Mouse (Mus musculus) lung, postnatal 4 days (tissue): Measurements from ENCODE around the gene Asxl2.
"Not testable (repeated sequence)": the region's sequence is repeated elsewhere in the genome, so short reads cannot be mapped to it uniquely, and the experiment has no call there.

ENCODE experiments used
- DNase-seq, 2 experiments: peaks; one replicate each; pipeline ENCODE4 v3.0.0; 2021

Asxl2 gene

GRCm38 (mm10) chr12:3426530-3427034 is at the start of gene Asxl2:
TSS of gene Asxl2 (plus strand) at chr12:3426857.
- DNase-seq: peak; percentile 99 to 100

- DNase-seq: no peak
Measured at GRCm38 (mm10) chr12:3377190-3377589, 49.5 kb upstream of the Asxl2 start.

- DNase-seq: no peak
Measured at GRCm38 (mm10) chr12:3377755-3378154, 48.9 kb upstream of the Asxl2 start.

- DNase-seq: no peak
Measured at GRCm38 (mm10) chr12:3384860-3385259, 41.8 kb upstream of the Asxl2 start.

- DNase-seq: no peak
Measured at GRCm38 (mm10) chr12:3385271-3385670, 41.4 kb upstream of the Asxl2 start.

GRCm38 (mm10) chr12:3385940-3386339 is 40.7 kb upstream of the Asxl2 start:
- DNase-seq: no peak

- DNase-seq: no peak
Measured at GRCm38 (mm10) chr12:3387891-3388290, 38.8 kb upstream of the Asxl2 start.

- DNase-seq: no peak
Measured at GRCm38 (mm10) chr12:3389394-3389793, 37.3 kb upstream of the Asxl2 start.

GRCm38 (mm10) chr12:3390071-3390470 is 36.6 kb upstream of the Asxl2 start:
- no peak for DNase-seq

GRCm38 (mm10) chr12:3390577-3391262 is 35.9 kb upstream of the Asxl2 start:
- peak; percentile 77 to 85 for DNase-seq

- DNase-seq: no peak
Measured at GRCm38 (mm10) chr12:3391276-3391675, 35.4 kb upstream of the Asxl2 start.

GRCm38 (mm10) chr12:3393140-3393539 is 33.5 kb upstream of the Asxl2 start:
- no peak for DNase-seq

GRCm38 (mm10) chr12:3396931-3397330 is 29.7 kb upstream of the Asxl2 start:
- no peak for DNase-seq

- not testable (repeated sequence) for DNase-seq
Measured at GRCm38 (mm10) chr12:3405662-3406061, 21.0 kb upstream of the Asxl2 start.

- no peak for DNase-seq
Measured at GRCm38 (mm10) chr12:3406585-3406984, 20.1 kb upstream of the Asxl2 start.

GRCm38 (mm10) chr12:3414956-3415355 is 11.7 kb upstream of the Asxl2 start:
- no peak for DNase-seq

GRCm38 (mm10) chr12:3418761-3419160 is 7.9 kb upstream of the Asxl2 start:
- DNase-seq: no peak

- DNase-seq: no peak
Measured at GRCm38 (mm10) chr12:3420519-3420918, 6.1 kb upstream of the Asxl2 start.

- DNase-seq: no peak
Measured at GRCm38 (mm10) chr12:3422786-3423185, 3.9 kb upstream of the Asxl2 start.

- DNase-seq: no peak
Measured at GRCm38 (mm10) chr12:3424179-3424578, 2.5 kb upstream of the Asxl2 start.

GRCm38 (mm10) chr12:3425375-3426341 is 999 bp upstream of the Asxl2 start:
- DNase-seq: peak in 1 of 2 experiments; percentile 43

- DNase-seq: peak; percentile 80 to 82
Measured at GRCm38 (mm10) chr12:3427067-3427889, 621 bp downstream of the Asxl2 start.
